Mouse (Mus musculus): ENCODE measurements around the gene Zfp658. TPM values are rescaled to one million over a fixed set of nuclear protein-coding genes. Genes with fewer than 3 reads are reported as not detected.

Zfp658 gene
- 0.30 and 0.33 TPM in 2 replicates for polyA plus RNA-seq (2012; ENCODE audit: low replicate concordance)

GRCm38 (mm10) chr7:43562006-43562633 lies at the start of gene Zfp658:
Gene Zfp658, plus strand, starts transcription at chr7:43562256.

GRCm38 (mm10) chr7:43544225-43544977 lies 17.7 kb upstream of the Zfp658 start, which contains the start of gene Cd33:
Gene Cd33, minus strand, starts transcription at chr7:43544428.

GRCm38 (mm10) chr7:43579440-43580171 lies 17.6 kb downstream of the Zfp658 start, which contains the start of gene Zfp719:
Gene Zfp719, plus strand, starts transcription at chr7:43579610.

GRCm38 (mm10) chr7:43606896-43607742 lies 45.1 kb downstream of the Zfp658 start, which contains the start of gene Zfp819:
Gene Zfp819, plus strand, starts transcription at chr7:43607169.

Other genes with a start within 250 kb of the Zfp658 start
- 2.4 TPM in 1 of 2 replicates, not detected in the other for gene Zfp715, start 249.0 kb upstream of the Zfp658 start, polyA plus RNA-seq (2012; ENCODE audit: low replicate concordance)
- gene Siglecf, start 210.9 kb upstream of the Zfp658 start, polyA plus RNA-seq (2012; ENCODE audit: low replicate concordance): 0.26 TPM in 1 of 2 replicates, not detected in the other
- gene Siglecg, start 154.1 kb upstream of the Zfp658 start, polyA plus RNA-seq (2012; ENCODE audit: low replicate concordance): 17.6 and 29.5 TPM in 2 replicates
- 0.18 TPM in 1 of 2 replicates, not detected in the other for gene Lim2, start 134.6 kb upstream of the Zfp658 start, polyA plus RNA-seq (2012; ENCODE audit: low replicate concordance)
- 1.1 and 1.3 TPM in 2 replicates for gene Nkg7, start 125.2 kb upstream of the Zfp658 start, polyA plus RNA-seq (2012; ENCODE audit: low replicate concordance)
- gene Cldnd2, start 121.5 kb upstream of the Zfp658 start, polyA plus RNA-seq (2012; ENCODE audit: low replicate concordance): not detected in 2 replicates
- 23.9 and 71.5 TPM in 2 replicates for gene Etfb, start 118.2 kb upstream of the Zfp658 start, polyA plus RNA-seq (2012; ENCODE audit: low replicate concordance)
- not detected in 2 replicates for gene Gm45233, start 118.1 kb upstream of the Zfp658 start, polyA plus RNA-seq (2012; ENCODE audit: low replicate concordance)
- 2.8 and 6.4 TPM in 2 replicates for gene Vsig10l, start 99.1 kb upstream of the Zfp658 start, polyA plus RNA-seq (2012; ENCODE audit: low replicate concordance)
- 0.59 TPM in 1 of 2 replicates, not detected in the other for gene Iglon5, start 72.2 kb upstream of the Zfp658 start, polyA plus RNA-seq (2012; ENCODE audit: low replicate concordance)
- not detected in 2 replicates for gene 4931406B18Rik, start 56.3 kb upstream of the Zfp658 start, polyA plus RNA-seq (2012; ENCODE audit: low replicate concordance)
- gene Cd33, start 17.8 kb upstream of the Zfp658 start, polyA plus RNA-seq (2012; ENCODE audit: low replicate concordance): 5.2 and 7.8 TPM in 2 replicates
- 0.50 TPM in 1 of 2 replicates, not detected in the other for gene Zfp719, start 17.4 kb downstream of the Zfp658 start, polyA plus RNA-seq (2012; ENCODE audit: low replicate concordance)
- gene Zfp819, start 44.9 kb downstream of the Zfp658 start, polyA plus RNA-seq (2012; ENCODE audit: low replicate concordance): not detected in 2 replicates
- gene Ceacam18, start 72.5 kb downstream of the Zfp658 start, polyA plus RNA-seq (2012; ENCODE audit: low replicate concordance): not detected in 2 replicates
- gene Siglece, start 97.9 kb downstream of the Zfp658 start, polyA plus RNA-seq (2012; ENCODE audit: low replicate concordance): 1.5 and 1.6 TPM in 2 replicates
- 11.7 and 15.4 TPM in 2 replicates for gene Ctu1, start 109.8 kb downstream of the Zfp658 start, polyA plus RNA-seq (2012; ENCODE audit: low replicate concordance)
- not detected in 2 replicates for gene Klk14, start 128.2 kb downstream of the Zfp658 start, polyA plus RNA-seq (2012; ENCODE audit: low replicate concordance)
- not detected in 2 replicates for gene Klk13, start 150.3 kb downstream of the Zfp658 start, polyA plus RNA-seq (2012; ENCODE audit: low replicate concordance)
- not detected in 2 replicates for gene Klk12, start 206.6 kb downstream of the Zfp658 start, polyA plus RNA-seq (2012; ENCODE audit: low replicate concordance)
- not detected in 2 replicates for gene Klk11, start 212.3 kb downstream of the Zfp658 start, polyA plus RNA-seq (2012; ENCODE audit: low replicate concordance)
- not detected in 2 replicates for gene Klk10, start 218.8 kb downstream of the Zfp658 start, polyA plus RNA-seq (2012; ENCODE audit: low replicate concordance)
- gene Klk9, start 229.6 kb downstream of the Zfp658 start, polyA plus RNA-seq (2012; ENCODE audit: low replicate concordance): not detected in 2 replicates
- 2.1 and 2.4 TPM in 2 replicates for gene Klk8, start 235.3 kb downstream of the Zfp658 start, polyA plus RNA-seq (2012; ENCODE audit: low replicate concordance)
- not detected in 2 replicates for gene Klk7, start 249.0 kb downstream of the Zfp658 start, polyA plus RNA-seq (2012; ENCODE audit: low replicate concordance)